Mouse (Mus musculus): ENCODE data around the gene Rala. TPM values are rescaled to one million over a fixed set of nuclear protein-coding genes. Genes with fewer than 3 reads are reported as not detected.

Rala gene
- polyA plus RNA-seq, 2 experiments: 7.5 to 17.2 TPM

- Histone ChIP-seq H3K36me3 (replicated peaks; ENCODE audit: control insufficient read depth, insufficient read depth, low read depth) (peaks cover 10% of the 10 kb centered on the region), H3K9ac (replicated peaks) (no peak overlapping the region), H3K27me3 (ENCODE audit: control insufficient read depth, insufficient read depth, low read length) (no peaks in the 10 kb centered on the region), H3K4me3 (ENCODE audit: insufficient read depth in 1 of 2, low read depth in 2 of 2, low read length in 2 of 2) (no peak overlapping the region), H3K4me2 (ENCODE audit: low read depth) (no peak overlapping the region), H3K27ac (no peak overlapping the region), H3K9me3 (ENCODE audit: control insufficient read depth, low read length) (no peaks in the 10 kb centered on the region), H3K4me1 (replicated peaks; ENCODE audit: control insufficient read depth in 2 of 2, insufficient read depth in 2 of 2, low read length in 1 of 2) (no peaks in the 10 kb centered on the region)
- ATAC-seq (ENCODE audit: insufficient read depth) (no peak), DNase-seq (ENCODE audit: low read depth in 3 of 3, low spot score in 3 of 3) (no peak)
- WGBS (ENCODE audit: insufficient replicate concordance): 37% methylated on average over 4 of the region's 4 CpGs
- peak; percentile 72 for TF ChIP-seq CTCF (IDR thresholded peaks at IDR 0.05; ENCODE audit: low read depth)
- no peak for TF ChIP-seq EP300 (IDR thresholded peaks at IDR 0.05; ENCODE audit: low read depth)
Observed at GRCm38 (mm10) chr13:17983194-17983593, 39.2 kb upstream of the Rala start.

GRCm38 (mm10) chr13:17982634-17983033 lies 38.6 kb upstream of the Rala start:
- no peak for ATAC-seq (ENCODE audit: insufficient read depth)
- Histone ChIP-seq H3K4me2 (ENCODE audit: low read depth) (no peak overlapping the region), H3K27me3 (ENCODE audit: control insufficient read depth, insufficient read depth, low read length) (no peaks in the 10 kb centered on the region), H3K4me3 (ENCODE audit: insufficient read depth in 1 of 2, low read depth in 2 of 2, low read length in 2 of 2) (no peak overlapping the region), H3K9me3 (ENCODE audit: control insufficient read depth, low read length) (no peaks in the 10 kb centered on the region), H3K36me3 (replicated peaks; ENCODE audit: control insufficient read depth, insufficient read depth, low read depth) (peaks cover 10% of the 10 kb centered on the region), H3K9ac (replicated peaks) (no peak overlapping the region), H3K27ac (no peak overlapping the region), H3K4me1 (replicated peaks; ENCODE audit: control insufficient read depth in 2 of 2, insufficient read depth in 2 of 2, low read length in 1 of 2) (no peaks in the 10 kb centered on the region)
- no peak for TF ChIP-seq CTCF (IDR thresholded peaks at IDR 0.05; ENCODE audit: low read depth)
- 71% methylated on average over 5 of the region's 5 CpGs for WGBS (ENCODE audit: insufficient replicate concordance)
- no peak for DNase-seq (ENCODE audit: low read depth in 3 of 3, low spot score in 3 of 3)

GRCm38 (mm10) chr13:17976854-17977739 lies 33.1 kb upstream of the Rala start:
- 49% methylated on average over 8 of the region's 8 CpGs for WGBS (ENCODE audit: insufficient replicate concordance)
- no peaks in the 10 kb centered on the region for H3K4me1 ChIP-seq (replicated peaks; ENCODE audit: control insufficient read depth in 2 of 2, insufficient read depth in 2 of 2, low read length in 1 of 2)
- no peaks in the 10 kb centered on the region for H3K36me3 ChIP-seq (replicated peaks; ENCODE audit: control insufficient read depth, insufficient read depth, low read depth)
- H3K27me3 ChIP-seq (ENCODE audit: control insufficient read depth, insufficient read depth, low read length): no peaks in the 10 kb centered on the region
- no peak for DNase-seq (ENCODE audit: low read depth in 3 of 3, low spot score in 3 of 3)
- H3K9ac ChIP-seq (replicated peaks): no peak overlapping the region
- no peak overlapping the region for H3K4me2 ChIP-seq (ENCODE audit: low read depth)
- H3K9me3 ChIP-seq (ENCODE audit: control insufficient read depth, low read length): no peaks in the 10 kb centered on the region
- no peak for TF ChIP-seq CTCF (IDR thresholded peaks at IDR 0.05; ENCODE audit: low read depth)
- TF ChIP-seq EP300 (IDR thresholded peaks at IDR 0.05; ENCODE audit: low read depth): no peak
- H3K4me3 ChIP-seq (ENCODE audit: insufficient read depth in 1 of 2, low read depth in 2 of 2, low read length in 2 of 2): no peak overlapping the region
- no peak overlapping the region for H3K27ac ChIP-seq
- no peak for ATAC-seq (ENCODE audit: insufficient read depth)

GRCm38 (mm10) chr13:17975891-17976290 lies 31.9 kb upstream of the Rala start:
- Histone ChIP-seq H3K4me3 (ENCODE audit: insufficient read depth in 1 of 2, low read depth in 2 of 2, low read length in 2 of 2) (no peak overlapping the region), H3K9me3 (ENCODE audit: control insufficient read depth, low read length) (no peaks in the 10 kb centered on the region), H3K27me3 (ENCODE audit: control insufficient read depth, insufficient read depth, low read length) (no peaks in the 10 kb centered on the region), H3K9ac (replicated peaks) (no peak overlapping the region), H3K36me3 (replicated peaks; ENCODE audit: control insufficient read depth, insufficient read depth, low read depth) (no peaks in the 10 kb centered on the region), H3K4me1 (replicated peaks; ENCODE audit: control insufficient read depth in 2 of 2, insufficient read depth in 2 of 2, low read length in 1 of 2) (no peaks in the 10 kb centered on the region), H3K4me2 (ENCODE audit: low read depth) (no peak overlapping the region), H3K27ac (no peak overlapping the region)
- DNase-seq (ENCODE audit: low read depth in 3 of 3, low spot score in 3 of 3) (peak in 1 of 3 experiments; percentile 46), ATAC-seq (ENCODE audit: insufficient read depth) (no peak)
- TF ChIP-seq CTCF (IDR thresholded peaks at IDR 0.05; ENCODE audit: low read depth): no peak
- TF ChIP-seq EP300 (IDR thresholded peaks at IDR 0.05; ENCODE audit: low read depth): no peak
- WGBS (ENCODE audit: insufficient replicate concordance): 9% methylated on average over 2 of the region's 2 CpGs

- Histone ChIP-seq H3K36me3 (replicated peaks; ENCODE audit: control insufficient read depth, insufficient read depth, low read depth) (no peaks in the 10 kb centered on the region), H3K9ac (replicated peaks) (no peak overlapping the region), H3K27me3 (ENCODE audit: control insufficient read depth, insufficient read depth, low read length) (no peaks in the 10 kb centered on the region), H3K4me3 (ENCODE audit: insufficient read depth in 1 of 2, low read depth in 2 of 2, low read length in 2 of 2) (no peak overlapping the region), H3K27ac (no peak overlapping the region), H3K4me1 (replicated peaks; ENCODE audit: control insufficient read depth in 2 of 2, insufficient read depth in 2 of 2, low read length in 1 of 2) (no peaks in the 10 kb centered on the region), H3K4me2 (ENCODE audit: low read depth) (no peak overlapping the region), H3K9me3 (ENCODE audit: control insufficient read depth, low read length) (no peaks in the 10 kb centered on the region)
- DNase-seq (ENCODE audit: low read depth in 3 of 3, low spot score in 3 of 3): no peak
- no peak for TF ChIP-seq CTCF (IDR thresholded peaks at IDR 0.05; ENCODE audit: low read depth)
- no peak for TF ChIP-seq EP300 (IDR thresholded peaks at IDR 0.05; ENCODE audit: low read depth)
- WGBS (ENCODE audit: insufficient replicate concordance): 50% methylated on average over 1 of the region's 1 CpGs
- no peak for ATAC-seq (ENCODE audit: insufficient read depth)
Observed at GRCm38 (mm10) chr13:17975457-17975856, 31.4 kb upstream of the Rala start.

All from liver, embryonic 14.5 days (tissue).